Mouse (Mus musculus) hindbrain, embryonic 12.5 days (tissue): Measurements from ENCODE around the gene Kat2b. TPM values are rescaled to one million over a fixed set of nuclear protein-coding genes. Genes with fewer than 3 reads are reported as not detected.
"Not testable (repeated sequence)": the region's sequence is repeated elsewhere in the genome, so short reads cannot be mapped to it uniquely, and the experiment has no call there.

Source experiments
- ATAC-seq: fragments of 200-750 bp; cut with Nextera tagmentation; 2 replicates; pipeline ENCODE4 v1.8.0; 2017; ENCODE audit warnings: moderate TSS enrichment; ENCODE audit not compliant: low FRiP score
- H3K27ac ChIP-seq: fragments of 300-500 bp; sonication (generic); 2 replicates; pipeline ENCODE4 v1.5.1; 2016; ENCODE audit warnings: mild to moderate bottlenecking
- H3K27me3 ChIP-seq: fragments of 300-500 bp; sonication (generic); 2 replicates; pipeline ENCODE4 v1.6.1; 2016; ENCODE audit warnings: mild to moderate bottlenecking
- H3K36me3 ChIP-seq: fragments of 300-500 bp; sonication (generic); 2 replicates; pipeline ENCODE4 v1.6.1; 2016; ENCODE audit warnings: mild to moderate bottlenecking
- H3K4me1 ChIP-seq: fragments of 300-500 bp; sonication (generic); 2 replicates; pipeline ENCODE4 v1.6.1; 2016
- H3K4me2 ChIP-seq: fragments of 300-500 bp; sonication (generic); replicated peaks from 2 replicates; pipeline ENCODE4 v1.6.1; 2016; ENCODE audit warnings: mild to moderate bottlenecking
- H3K4me3 ChIP-seq: fragments of 300-500 bp; sonication (generic); 2 replicates; pipeline ENCODE4 v1.5.1; 2016; ENCODE audit warnings: mild to moderate bottlenecking
- H3K9ac ChIP-seq: fragments of 300-500 bp; sonication (generic); 2 replicates; pipeline ENCODE4 v1.6.1; 2016; ENCODE audit warnings: mild to moderate bottlenecking, moderate library complexity
- H3K9me3 ChIP-seq: fragments of 300-500 bp; sonication (generic); replicated peaks from 2 replicates; pipeline ENCODE4 v1.6.1; 2016; ENCODE audit warnings: mild to moderate bottlenecking
- WGBS: fragments of 180-500 bp; shearing (Covaris S2); methylation state at CpG from one replicate; pipeline ENCODE4 v1.1.7; 2016; 5-methylcytosine and 5-hydroxymethylcytosine counted together
- polyA plus RNA-seq: library from polyadenylated mRNA; unstranded; fragments of >200 nt; fragmentation: Nextera tagmentation; extraction: Ambion mirVana; gene quantifications from 2 replicates; pipeline ENCODE4 v1.2.1, GENCODE M21; 2016

Gene Kat2b
- polyA plus RNA-seq, 1 experiment from 2014 or later, result 5.3 TPM

DNA sequence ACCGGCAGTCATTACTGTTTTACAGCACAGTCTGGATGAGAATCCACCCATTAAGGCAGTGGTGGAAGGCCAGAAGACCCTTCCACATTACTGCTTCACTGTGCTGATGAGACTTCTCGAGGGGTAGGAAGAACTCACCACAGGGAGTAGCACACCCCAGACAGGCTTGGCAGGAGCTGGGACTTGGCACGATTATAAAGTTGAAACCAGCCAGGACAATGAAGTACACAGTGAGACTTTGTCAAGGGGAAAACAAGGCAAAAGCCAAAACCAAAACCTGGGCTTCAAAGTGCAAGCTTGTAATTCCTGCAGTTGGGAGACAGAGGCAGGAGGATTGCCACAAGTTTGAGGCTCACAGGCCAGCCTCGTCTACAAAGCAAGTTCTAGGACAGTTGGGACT is 54.0 kb downstream of the Kat2b start:
- no peaks in the 10 kb centered on the region for H3K9me3 ChIP-seq
- no peak overlapping the region for H3K9ac ChIP-seq
- no peak overlapping the region for H3K4me2 ChIP-seq
- peaks cover under 1% of the 10 kb centered on the region; the same call in 1 of the 2 replicates for H3K36me3 ChIP-seq
- ATAC-seq, result no peak
- 84% methylated on average over 4 of the region's 4 CpGs for WGBS
- no peak overlapping the region for H3K4me3 ChIP-seq
- no peak overlapping the region for H3K27ac ChIP-seq
- H3K27me3 ChIP-seq, result no peaks in the 10 kb centered on the region
- no peaks in the 10 kb centered on the region for H3K4me1 ChIP-seq

DNA sequence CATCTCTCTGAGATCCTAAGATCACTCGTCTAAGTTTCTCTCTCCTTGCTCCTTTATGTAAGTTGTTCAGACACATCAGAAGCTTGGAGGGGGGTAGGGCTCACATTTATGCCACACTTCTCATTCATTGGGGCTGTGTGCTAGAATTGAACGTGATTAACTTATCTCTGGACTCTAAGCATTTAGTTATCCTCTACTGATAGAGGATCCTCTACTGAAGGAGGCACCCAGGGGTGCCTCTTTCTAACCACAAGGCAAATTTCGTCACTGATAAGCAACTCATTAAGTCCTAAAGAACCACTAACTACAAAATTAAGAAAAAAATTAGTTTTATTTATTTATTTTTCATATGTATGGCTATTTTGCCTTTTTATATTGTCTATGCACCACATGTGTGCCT is 55.5 kb downstream of the Kat2b start:
- H3K27ac ChIP-seq, result no peak overlapping the region
- no peaks in the 10 kb centered on the region for H3K27me3 ChIP-seq
- H3K9ac ChIP-seq, result no peak overlapping the region
- peaks cover 5% of the 10 kb centered on the region; the same call in 1 of the 2 replicates for H3K36me3 ChIP-seq
- H3K9me3 ChIP-seq, result no peaks in the 10 kb centered on the region
- no peak for ATAC-seq
- no peak overlapping the region for H3K4me2 ChIP-seq
- H3K4me3 ChIP-seq, result no peak overlapping the region
- H3K4me1 ChIP-seq, result no peaks in the 10 kb centered on the region
- 84% methylated on average over 3 of the region's 3 CpGs for WGBS

DNA sequence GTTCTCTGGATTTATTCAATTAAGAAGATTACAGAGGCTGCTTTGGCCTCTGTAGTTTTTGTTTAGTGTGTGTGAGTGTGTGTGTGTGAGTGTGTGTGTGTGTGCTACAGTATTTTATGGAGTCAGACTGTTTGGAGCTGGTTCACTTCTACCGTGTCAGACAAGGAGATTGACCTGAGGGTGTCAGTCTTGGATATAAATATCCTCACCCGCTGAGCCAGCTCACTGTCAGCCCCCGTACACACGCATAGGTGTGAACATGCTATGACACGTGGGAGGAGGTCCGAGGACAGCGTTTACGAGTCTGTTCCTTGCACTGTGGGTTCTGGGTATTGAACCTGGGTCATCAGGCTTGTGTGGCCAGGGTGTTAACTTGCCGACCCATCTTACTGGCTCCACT is 57.1 kb downstream of the Kat2b start:
- Histone ChIP-seq H3K27me3 (no peaks in the 10 kb centered on the region), H3K36me3 (peaks cover 5% of the 10 kb centered on the region; the same call in 1 of the 2 replicates), H3K4me3 (no peak overlapping the region), H3K4me2 (no peak overlapping the region), H3K9me3 (no peaks in the 10 kb centered on the region), H3K4me1 (no peaks in the 10 kb centered on the region), H3K27ac (no peak overlapping the region), H3K9ac (no peak overlapping the region)
- WGBS, result 90% methylated on average over 9 of the region's 9 CpGs
- no peak for ATAC-seq

DNA sequence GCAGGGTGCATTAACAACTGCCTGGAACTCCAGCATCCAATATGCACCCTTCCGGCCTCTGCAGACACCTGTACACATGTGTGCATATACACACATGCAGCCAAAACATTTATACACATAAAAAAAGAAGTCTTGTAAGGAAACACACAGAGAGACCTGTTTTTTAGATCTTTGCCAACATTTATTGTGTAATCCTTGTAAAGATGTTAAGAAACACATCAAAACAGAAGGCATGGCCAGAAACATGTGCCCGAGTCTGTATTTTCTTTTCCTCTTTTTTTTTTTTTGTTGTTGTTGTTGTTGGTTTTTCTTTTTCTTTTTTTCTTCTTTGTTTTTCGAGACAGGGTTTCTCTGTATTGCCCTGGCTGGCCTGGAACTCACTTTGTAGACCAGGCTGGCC is 59.5 kb downstream of the Kat2b start:
- 83% methylated on average over 3 of the region's 3 CpGs for WGBS
- Histone ChIP-seq H3K4me2 (no peak overlapping the region), H3K27me3 (no peaks in the 10 kb centered on the region), H3K4me1 (no peaks in the 10 kb centered on the region), H3K9ac (no peak overlapping the region), H3K27ac (no peak overlapping the region), H3K9me3 (no peaks in the 10 kb centered on the region), H3K36me3 (peaks cover 5% of the 10 kb centered on the region), H3K4me3 (no peak overlapping the region)
- ATAC-seq, result no peak

DNA sequence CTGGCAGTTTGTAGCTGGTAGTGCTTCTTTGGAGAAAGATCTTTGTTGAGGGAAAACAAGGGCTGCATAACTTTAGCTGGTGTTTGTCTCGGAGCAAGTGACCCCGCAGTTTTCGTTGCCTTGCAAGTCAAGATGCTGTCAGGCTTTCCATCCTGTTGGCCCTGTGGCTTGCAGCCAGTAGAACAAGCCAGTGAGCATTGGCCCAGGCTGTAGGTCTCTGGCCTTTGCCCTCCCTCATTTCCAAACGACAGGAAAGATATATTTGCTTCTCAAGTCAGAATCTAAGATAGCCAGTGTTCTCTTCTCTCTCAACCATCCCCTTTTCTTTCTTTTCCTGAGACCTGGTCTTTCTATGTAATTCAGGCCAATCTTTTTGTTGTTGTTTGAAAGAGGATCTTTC is 60.8 kb downstream of the Kat2b start:
- Histone ChIP-seq H3K4me3 (no peak overlapping the region), H3K9ac (no peak overlapping the region), H3K36me3 (peaks cover 10% of the 10 kb centered on the region), H3K9me3 (no peaks in the 10 kb centered on the region), H3K4me1 (no peaks in the 10 kb centered on the region), H3K4me2 (no peak overlapping the region), H3K27me3 (no peaks in the 10 kb centered on the region), H3K27ac (no peak overlapping the region)
- WGBS, result 79% methylated on average over 4 of the region's 4 CpGs
- no peak for ATAC-seq

DNA sequence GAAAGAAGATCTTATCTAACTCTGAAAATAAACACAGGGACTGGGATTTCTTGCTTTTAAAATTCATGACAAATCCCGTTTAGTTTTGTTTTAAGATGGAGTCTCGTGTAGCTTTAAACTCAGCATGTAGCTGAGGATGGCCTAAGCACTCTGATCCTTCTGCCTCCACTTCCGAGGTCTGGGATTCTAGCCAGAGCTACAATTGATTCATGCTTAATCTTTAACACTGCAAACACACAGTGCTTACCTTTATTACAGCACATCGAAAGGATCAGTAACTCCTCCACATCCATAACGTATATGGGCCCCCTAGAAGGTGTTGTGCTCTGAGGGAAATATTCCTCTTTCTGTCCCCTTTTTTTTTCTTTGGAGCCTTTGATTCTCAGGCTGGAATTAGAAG is 61.5 kb downstream of the Kat2b start:
- no peak overlapping the region for H3K4me2 ChIP-seq
- H3K4me3 ChIP-seq, result no peak overlapping the region
- no peaks in the 10 kb centered on the region for H3K9me3 ChIP-seq
- H3K27me3 ChIP-seq, result no peaks in the 10 kb centered on the region
- no peak for ATAC-seq
- 87% methylated on average over 5 of the region's 5 CpGs for WGBS
- peaks cover 15% of the 10 kb centered on the region for H3K36me3 ChIP-seq
- no peak overlapping the region for H3K27ac ChIP-seq
- H3K9ac ChIP-seq, result no peak overlapping the region
- no peaks in the 10 kb centered on the region for H3K4me1 ChIP-seq

DNA sequence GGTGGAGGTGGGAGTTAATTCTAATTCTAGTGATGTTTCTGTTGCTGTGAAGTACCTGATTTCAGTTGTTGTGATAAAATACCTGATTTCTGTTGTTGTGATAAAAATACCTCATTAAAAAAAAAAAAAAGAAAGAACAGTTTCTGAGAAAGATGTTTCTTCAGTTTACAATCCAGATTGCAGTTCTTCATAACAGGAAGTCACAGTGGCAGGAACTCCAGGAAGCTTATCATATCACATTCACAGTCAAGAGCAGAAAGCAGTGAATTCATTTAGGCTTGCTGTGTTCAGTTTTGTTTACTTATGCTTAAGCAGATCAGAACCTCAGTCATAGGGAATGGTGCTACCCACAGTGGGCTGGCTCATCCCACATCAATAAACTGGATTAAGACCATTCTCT is 64.7 kb downstream of the Kat2b start:
- peaks cover 17% of the 10 kb centered on the region for H3K36me3 ChIP-seq
- no peak overlapping the region for H3K4me2 ChIP-seq
- no peak overlapping the region for H3K27ac ChIP-seq
- no peak for ATAC-seq
- no peaks in the 10 kb centered on the region for H3K27me3 ChIP-seq
- H3K9ac ChIP-seq, result no peak overlapping the region
- no peaks in the 10 kb centered on the region for H3K9me3 ChIP-seq
- H3K4me3 ChIP-seq, result no peak overlapping the region
- no peaks in the 10 kb centered on the region for H3K4me1 ChIP-seq

DNA sequence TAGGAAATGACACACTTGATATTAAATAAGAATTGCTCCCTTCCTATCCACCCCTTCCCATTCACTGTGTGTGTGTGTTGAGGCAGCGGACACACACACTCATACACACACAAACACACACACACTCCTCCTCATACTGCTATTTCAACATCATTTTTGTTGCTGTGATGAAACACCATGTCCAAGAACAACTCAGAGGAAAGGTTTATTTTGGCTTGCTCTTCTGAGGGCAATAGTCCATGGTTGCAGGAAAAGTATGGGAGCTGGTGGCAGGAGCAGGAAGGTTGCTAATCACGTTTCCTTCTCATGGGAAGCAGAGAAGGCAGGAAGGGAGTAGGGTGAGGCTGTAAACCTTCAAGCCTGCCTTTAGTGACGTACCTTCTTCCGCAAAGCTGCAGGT is 76.7 kb downstream of the Kat2b start:
- no peak for ATAC-seq
- Histone ChIP-seq H3K36me3 (peaks cover 41% of the 10 kb centered on the region), H3K4me2 (no peak overlapping the region), H3K9ac (no peak overlapping the region), H3K27me3 (no peaks in the 10 kb centered on the region), H3K9me3 (no peaks in the 10 kb centered on the region), H3K27ac (no peak overlapping the region), H3K4me1 (no peaks in the 10 kb centered on the region), H3K4me3 (no peak overlapping the region)
- 90% methylated on average over 4 of the region's 4 CpGs for WGBS

DNA sequence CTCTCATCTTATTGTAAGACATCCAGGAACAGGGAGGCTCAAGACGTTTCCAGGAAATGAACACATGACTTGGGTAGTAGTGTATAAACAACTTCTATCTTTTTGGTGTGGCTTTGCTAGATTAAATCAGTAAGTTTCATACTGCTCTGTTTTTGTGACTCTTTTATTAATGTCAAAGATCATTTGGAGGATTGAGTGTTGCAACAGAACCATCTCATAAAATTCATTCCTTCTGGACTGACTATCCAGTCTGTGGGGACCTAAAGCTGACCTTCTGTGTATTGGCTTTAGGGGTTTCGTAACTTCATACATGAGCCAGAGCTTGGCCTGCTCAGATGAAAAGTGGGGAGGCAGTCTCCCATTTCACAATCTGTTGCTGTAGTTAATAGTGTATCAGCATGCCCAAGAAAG is 83.6 kb downstream of the Kat2b start:
- Histone ChIP-seq H3K4me1 (no peaks in the 10 kb centered on the region), H3K9me3 (no peaks in the 10 kb centered on the region), H3K4me2 (no peak overlapping the region), H3K4me3 (no peak overlapping the region), H3K27me3 (no peaks in the 10 kb centered on the region), H3K36me3 (peaks cover 31% of the 10 kb centered on the region), H3K27ac (no peak overlapping the region), H3K9ac (no peak overlapping the region)
- ATAC-seq, result no peak
- WGBS, result 81% methylated on average over 2 of the region's 2 CpGs

DNA sequence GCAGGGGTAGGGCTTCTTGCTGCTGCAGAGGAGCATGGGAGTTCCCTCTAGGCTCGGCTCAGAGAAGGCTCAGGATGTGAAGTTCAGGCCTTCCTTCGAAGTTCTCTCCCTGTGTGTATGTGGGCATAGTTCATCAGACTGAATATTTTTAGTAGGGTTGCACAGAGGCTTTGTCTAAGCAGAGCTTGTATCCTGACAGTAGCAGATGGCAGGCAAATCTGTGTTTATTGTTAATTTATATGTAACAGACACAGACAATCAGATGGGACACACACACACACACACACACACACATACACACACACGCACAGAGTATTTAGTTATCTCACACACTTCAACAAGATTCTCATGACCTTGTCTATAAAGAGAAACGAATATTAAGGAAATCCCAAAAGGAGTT is 87.9 kb downstream of the Kat2b start:
- Histone ChIP-seq H3K4me1 (no peaks in the 10 kb centered on the region), H3K27ac (no peak overlapping the region), H3K4me3 (no peak overlapping the region), H3K27me3 (no peaks in the 10 kb centered on the region), H3K9ac (no peak overlapping the region), H3K9me3 (no peaks in the 10 kb centered on the region), H3K36me3 (peaks cover 20% of the 10 kb centered on the region), H3K4me2 (no peak overlapping the region)
- no peak for ATAC-seq
- WGBS, result 90% methylated on average over 4 of the region's 4 CpGs

DNA sequence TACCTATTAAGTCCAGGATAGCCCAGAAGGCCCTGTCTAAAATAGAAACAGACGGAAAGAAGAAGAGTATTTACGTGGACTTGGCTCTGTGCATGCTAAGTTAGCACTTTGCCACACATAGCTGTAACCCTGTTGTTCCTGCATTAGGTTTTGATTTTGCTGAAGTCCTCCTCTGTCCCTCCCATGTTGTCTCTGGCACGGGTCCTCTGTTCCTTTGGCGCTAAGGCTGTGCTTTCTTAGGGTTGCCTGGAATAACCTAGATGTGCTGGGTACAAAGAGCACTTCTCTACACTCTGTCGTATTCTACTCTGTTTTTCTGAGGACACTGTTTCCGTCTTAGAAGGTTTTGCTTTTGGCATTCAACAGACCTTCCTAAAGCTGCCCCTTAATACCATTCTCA is 88.4 kb downstream of the Kat2b start:
- no peak overlapping the region for H3K4me2 ChIP-seq
- no peak overlapping the region for H3K27ac ChIP-seq
- no peaks in the 10 kb centered on the region for H3K9me3 ChIP-seq
- peaks cover 20% of the 10 kb centered on the region for H3K36me3 ChIP-seq
- H3K27me3 ChIP-seq, result no peaks in the 10 kb centered on the region
- H3K4me3 ChIP-seq, result no peak overlapping the region
- 92% methylated on average over 6 of the region's 6 CpGs for WGBS
- no peaks in the 10 kb centered on the region for H3K4me1 ChIP-seq
- no peak for ATAC-seq
- H3K9ac ChIP-seq, result no peak overlapping the region

DNA sequence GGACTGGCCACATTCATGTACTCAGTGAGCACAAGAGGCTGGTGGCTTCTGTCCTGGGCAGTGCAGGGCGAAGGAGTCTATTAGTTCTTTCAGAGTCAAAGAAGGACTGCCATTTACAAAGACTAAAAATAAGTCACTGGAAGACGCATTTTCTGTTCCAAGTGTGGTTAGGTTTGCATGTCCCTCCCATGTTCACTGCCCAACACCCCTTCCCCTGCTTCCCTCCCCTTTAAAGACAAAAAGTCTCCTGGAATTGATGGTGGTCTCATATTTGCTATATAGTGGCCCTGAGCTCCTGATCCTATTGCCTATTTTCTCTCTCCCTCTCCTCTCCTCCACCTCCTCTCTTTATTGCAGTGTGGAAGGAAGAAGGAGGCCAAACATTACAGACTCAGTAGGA is 89.3 kb downstream of the Kat2b start:
- Histone ChIP-seq H3K27ac (no peak overlapping the region), H3K4me1 (no peaks in the 10 kb centered on the region), H3K27me3 (no peaks in the 10 kb centered on the region), H3K4me3 (no peak overlapping the region), H3K9ac (no peak overlapping the region), H3K9me3 (no peaks in the 10 kb centered on the region), H3K4me2 (no peak overlapping the region), H3K36me3 (peaks cover 24% of the 10 kb centered on the region)
- WGBS, result 94% methylated on average over 2 of the region's 2 CpGs
- no peak for ATAC-seq

DNA sequence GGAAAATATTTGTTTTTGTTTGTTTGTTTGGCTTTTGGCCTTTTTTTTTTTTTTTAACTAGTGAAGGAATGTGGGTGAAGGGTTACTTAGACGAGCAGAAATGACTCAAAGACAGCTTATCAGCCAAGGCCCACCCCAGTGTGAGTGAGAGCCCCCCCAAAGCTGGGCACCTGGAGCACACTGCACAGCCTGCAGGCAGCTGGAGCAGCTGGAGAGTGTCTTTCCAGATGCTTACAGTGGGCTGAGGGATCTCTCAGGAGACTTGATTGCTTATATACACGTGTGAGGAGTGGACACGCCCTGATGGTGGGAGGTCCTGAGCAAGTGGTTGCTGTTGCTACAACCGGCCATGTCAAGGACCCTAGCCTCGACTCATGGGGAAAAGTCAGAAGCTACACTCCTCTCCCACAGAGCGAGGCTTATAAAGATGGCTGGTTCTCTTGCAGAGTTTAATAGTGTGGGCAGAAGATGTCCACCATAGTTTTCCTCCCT is 89.8 kb downstream of the Kat2b start:
- Histone ChIP-seq H3K27me3 (no peaks in the 10 kb centered on the region), H3K4me3 (no peak overlapping the region), H3K27ac (no peak overlapping the region), H3K9ac (no peak overlapping the region), H3K4me1 (no peaks in the 10 kb centered on the region), H3K9me3 (no peaks in the 10 kb centered on the region), H3K36me3 (peaks cover 24% of the 10 kb centered on the region), H3K4me2 (no peak overlapping the region)
- no peak for ATAC-seq
- 69% methylated on average over 6 of the region's 6 CpGs for WGBS

DNA sequence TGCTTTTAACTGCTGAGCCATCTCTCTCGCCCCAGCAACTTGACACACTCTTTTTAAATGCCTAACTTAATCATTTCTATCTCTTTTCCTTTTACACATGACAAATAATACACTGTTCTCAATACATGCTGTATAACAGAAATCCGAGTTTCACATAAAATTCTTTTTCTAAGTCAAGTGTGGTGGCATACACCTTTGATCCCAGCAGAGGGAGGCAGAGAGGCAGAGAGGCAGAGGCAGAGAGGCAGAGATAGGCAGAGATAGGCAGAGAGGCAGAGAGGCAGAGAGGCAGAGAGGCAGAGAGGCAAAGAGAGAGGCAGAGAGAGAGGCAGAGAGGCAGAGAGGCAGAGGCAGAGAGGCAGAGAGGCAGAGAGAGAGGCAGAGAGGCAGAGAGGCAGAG is 90.7 kb downstream of the Kat2b start:
- 77% methylated on average over 2 of the region's 2 CpGs for WGBS
- H3K27ac ChIP-seq, H3K27me3 ChIP-seq, H3K4me1 ChIP-seq, H3K4me2 ChIP-seq, H3K9me3 ChIP-seq, ATAC-seq, H3K4me3 ChIP-seq, H3K9ac ChIP-seq: not testable (repeated sequence)
- peaks cover 28% of the 10 kb centered on the region for H3K36me3 ChIP-seq
